Mouse (Mus musculus) forelimb bud, embryonic 11.5 days (tissue): ENCODE measurements at regions not wholly inside any gene's neighbourhood (a gene's known extent, or its start where the extent isn't known, plus 50 kb on each side); places are given as distances from the start of the nearest gene placed in this dataset.
A peak's percentile ranks its signal among the peaks of the same experiment; 100 is the strongest.
"Not testable (repeated sequence)": the region's sequence is repeated elsewhere in the genome, so short reads cannot be mapped to it uniquely, and the experiment has no call there.

Experiments
- DNase-seq: peaks from one replicate; pipeline ENCODE4 v3.0.0-alpha.2; 2012; ENCODE audit warnings: low read depth, low spot score

DNA sequence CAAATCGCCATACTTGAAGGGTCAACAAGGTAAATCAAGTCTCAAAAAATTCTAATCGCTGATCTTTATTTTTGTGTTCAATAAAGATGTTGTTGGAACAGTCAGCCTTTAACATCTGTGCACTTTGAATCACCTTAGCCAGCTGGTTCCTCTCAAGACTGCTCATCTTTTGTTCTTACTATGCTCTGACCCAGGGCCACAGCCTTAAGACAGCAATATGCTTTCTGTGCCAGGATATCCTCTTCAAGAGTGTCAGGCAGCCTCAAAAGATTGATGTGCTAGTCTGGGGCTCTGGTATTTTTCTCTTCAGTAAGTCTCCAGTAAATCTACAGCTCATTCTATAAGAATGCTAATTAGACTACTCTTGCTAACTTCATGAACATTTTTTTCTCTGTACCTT is 199.9 kb downstream of the Dph6 start:
- no peak for DNase-seq

- DNase-seq = no peak
These were observed 204.6 kb downstream of the Dph6 start for GRCm38 (mm10) chr2:114450185-114450584.

- DNase-seq = no peak
These were observed 211.0 kb downstream of the Dph6 start for GRCm38 (mm10) chr2:114443801-114444200.

DNA sequence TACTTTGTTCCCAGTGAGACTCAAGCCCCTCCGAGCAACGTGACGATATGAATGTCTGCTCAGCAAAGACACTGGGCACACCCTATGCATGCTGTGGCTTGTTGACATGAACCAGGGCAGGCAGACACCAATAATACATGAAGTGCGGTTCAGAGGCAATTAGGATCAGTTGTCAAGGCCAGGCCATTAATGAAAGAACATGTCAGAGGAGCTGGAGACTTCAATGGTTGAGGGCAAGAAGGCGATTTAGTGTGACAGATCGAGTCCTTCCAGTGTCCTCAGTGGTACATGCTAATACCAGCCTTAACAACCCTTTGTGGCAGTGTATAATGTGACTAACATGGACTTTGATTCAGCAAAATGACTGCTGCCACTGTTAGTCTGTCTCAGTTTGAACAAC is 213.8 kb downstream of the Dph6 start:
- DNase-seq = peak; percentile 30

GRCm38 (mm10) chr2:114439668-114440067 is 215.1 kb downstream of the Dph6 start:
- no peak for DNase-seq

GRCm38 (mm10) chr2:114438048-114438447 is 216.7 kb downstream of the Dph6 start:
- DNase-seq = peak; percentile 58

- no peak for DNase-seq
These were observed 226.3 kb upstream of the Zfp770 start for GRCm38 (mm10) chr2:114427426-114428157.

GRCm38 (mm10) chr2:114419346-114419745 is 218.1 kb upstream of the Zfp770 start:
- no peak for DNase-seq

DNA sequence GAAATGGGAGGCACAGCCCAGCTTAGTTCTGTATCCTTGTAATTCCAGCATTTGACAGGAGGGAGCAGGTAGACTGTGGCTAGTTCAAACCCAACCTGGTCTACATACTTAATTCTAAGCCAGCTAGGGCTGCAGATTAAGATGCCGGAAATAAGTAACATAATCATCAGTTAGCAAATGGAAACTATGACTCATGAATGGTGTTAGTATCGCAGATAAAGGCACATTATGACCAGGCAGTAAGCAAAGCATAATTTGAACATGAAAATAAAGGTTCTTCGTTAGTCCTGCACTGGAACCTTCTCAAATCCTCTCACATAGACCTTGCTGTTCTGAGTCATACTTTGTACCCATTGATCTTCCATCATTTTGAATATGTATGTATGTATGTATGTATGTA is 211.7 kb upstream of the Zfp770 start:
- DNase-seq = no peak

DNA sequence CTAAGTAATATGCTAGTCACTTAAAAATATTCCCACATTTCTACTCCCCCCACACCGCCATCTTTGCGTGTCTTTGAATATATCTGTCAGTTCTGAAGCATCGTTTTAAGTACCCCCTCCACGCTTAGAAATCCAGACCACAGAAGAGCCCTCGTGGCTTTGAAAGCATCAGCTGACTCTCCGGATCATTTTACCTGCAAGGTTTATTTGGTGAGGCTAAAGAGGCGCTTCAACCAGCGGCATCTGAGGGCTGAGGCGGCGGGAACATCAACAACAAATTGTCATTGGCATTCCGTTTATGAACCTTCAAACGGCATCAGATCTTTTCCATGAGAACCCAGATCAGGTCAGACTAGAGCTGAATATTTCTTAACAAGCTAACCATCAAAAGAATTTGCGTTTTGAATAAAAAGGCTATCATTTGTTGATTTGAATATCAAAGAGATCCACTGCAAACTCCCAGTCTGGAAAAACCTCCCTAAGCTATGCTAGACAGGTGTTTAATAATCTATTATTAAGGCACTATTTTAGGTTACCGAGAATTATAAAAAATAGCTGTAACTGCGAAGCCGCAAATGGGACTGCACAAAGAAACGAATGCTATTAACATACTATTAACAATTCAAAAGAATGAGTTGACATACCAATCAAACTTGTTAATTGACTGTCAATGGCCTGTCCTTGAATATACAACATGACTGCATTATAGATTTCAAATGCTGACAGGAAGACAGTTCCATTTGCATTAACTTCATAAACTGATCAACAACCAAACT is 210.9 kb upstream of the Zfp770 start:
- no peak for DNase-seq

DNA sequence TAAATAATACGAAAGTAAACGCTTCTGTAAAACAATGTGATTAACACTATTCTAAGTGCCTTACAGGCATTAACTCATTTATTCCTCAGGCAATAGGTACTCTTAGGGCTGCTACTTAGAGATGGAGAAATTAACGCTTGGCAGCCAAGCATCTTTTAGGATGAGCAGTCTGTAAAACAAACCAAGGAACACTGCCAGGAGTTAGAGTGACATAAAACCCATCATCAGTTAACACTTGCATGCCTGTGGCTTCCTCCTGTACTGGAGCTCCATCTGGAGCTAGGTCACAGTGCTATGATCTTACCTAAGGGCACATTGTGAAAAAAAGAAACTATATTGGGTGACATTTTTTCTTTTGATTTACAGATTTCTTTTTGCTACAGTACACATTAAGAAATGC is 209.4 kb upstream of the Zfp770 start:
- no peak for DNase-seq

- no peak for DNase-seq
These were observed 208.3 kb upstream of the Zfp770 start for GRCm38 (mm10) chr2:114409542-114409941.

DNA sequence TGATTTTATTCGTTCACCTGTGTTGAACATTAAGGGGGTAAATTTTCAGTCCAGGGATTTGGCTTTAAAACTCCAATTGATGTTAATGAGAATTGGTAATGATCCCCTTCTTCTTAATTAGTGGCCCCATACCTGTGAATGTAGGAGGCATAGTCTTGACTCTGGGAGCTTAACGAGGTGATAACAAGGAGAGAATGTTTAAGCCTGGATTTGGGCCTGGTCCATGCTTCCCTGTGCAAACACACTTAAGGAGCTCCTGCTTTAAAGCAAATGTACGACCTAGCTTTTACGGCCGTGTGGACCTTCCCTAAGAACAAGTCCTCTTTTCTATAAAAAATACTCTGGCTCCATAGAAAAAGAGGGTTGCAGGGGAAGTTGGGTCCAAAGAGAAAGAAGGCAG is 206.1 kb upstream of the Zfp770 start:
- DNase-seq = peak; percentile 70

GRCm38 (mm10) chr2:114384566-114384965 is 183.3 kb upstream of the Zfp770 start:
- no peak for DNase-seq

DNA sequence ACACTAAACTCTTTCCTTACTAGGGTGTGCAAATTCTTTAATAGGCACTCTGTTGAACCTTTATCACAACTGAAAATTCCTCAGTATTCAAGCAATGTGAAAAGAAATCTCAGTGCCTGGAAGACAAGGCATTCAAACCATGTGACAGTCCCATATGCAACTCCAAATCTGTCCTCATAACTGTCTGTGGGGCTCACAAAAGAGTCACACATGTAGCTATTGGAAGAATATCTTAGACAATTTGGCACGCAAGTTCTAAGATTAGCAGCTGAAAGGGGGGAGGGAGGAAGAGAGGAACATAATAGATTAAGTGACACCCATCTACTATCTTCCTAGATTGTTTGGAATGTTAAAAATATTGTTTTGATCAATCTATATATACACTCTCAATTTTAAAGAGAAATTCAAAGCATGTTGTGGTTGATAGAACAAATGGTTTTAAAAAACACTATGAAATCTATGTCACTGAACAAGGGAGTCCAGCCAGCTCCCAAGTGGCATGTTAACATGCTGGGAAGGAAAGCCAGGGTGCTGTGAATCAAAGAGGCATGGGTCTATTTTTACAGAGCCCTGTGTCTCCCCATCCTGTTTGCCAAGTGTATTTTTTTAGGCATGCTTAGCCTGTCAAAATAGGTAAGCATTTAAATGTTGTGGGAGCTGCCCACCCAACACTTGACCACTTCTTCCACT is 177.7 kb upstream of the Zfp770 start:
- DNase-seq = no peak

DNA sequence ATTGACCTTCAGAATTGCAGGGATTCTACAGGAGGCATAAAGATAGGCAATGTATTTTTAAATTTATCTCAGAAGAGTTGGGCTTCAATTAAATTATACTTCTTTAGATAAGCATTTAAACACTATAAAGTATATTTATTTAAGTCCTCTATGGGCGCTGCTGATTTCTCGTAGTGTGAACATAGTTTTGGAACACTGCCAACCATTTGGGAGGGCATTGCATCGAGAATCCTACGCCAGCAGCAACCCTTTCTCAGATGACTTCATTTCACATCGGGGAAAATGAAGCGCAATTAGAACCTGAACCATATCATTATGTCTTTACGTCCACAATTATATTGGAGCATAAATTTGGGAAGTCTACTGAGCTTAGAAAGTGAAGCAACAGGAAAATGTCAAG is 172.2 kb upstream of the Zfp770 start:
- no peak for DNase-seq

DNA sequence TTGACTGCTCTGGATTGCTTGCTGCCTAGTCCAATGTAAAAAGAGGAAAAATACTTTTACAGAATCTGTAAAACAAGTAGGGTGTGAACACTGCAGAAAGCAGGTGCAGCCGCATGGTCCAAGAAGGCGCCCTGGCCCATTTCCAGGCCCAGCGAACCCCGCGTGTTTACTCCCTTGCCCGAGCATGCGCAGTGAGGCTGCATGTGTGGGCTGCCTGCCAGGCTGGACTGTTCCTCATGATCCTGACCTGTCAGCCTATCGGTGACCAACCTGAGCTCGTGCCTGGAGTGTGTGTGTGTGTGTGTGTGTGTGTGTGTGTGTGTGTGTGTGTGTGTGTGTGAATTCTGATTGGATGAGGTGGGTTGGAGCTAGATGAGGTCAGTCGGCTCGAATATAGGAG is 152.6 kb upstream of the Zfp770 start:
- DNase-seq = not testable (repeated sequence)

DNA sequence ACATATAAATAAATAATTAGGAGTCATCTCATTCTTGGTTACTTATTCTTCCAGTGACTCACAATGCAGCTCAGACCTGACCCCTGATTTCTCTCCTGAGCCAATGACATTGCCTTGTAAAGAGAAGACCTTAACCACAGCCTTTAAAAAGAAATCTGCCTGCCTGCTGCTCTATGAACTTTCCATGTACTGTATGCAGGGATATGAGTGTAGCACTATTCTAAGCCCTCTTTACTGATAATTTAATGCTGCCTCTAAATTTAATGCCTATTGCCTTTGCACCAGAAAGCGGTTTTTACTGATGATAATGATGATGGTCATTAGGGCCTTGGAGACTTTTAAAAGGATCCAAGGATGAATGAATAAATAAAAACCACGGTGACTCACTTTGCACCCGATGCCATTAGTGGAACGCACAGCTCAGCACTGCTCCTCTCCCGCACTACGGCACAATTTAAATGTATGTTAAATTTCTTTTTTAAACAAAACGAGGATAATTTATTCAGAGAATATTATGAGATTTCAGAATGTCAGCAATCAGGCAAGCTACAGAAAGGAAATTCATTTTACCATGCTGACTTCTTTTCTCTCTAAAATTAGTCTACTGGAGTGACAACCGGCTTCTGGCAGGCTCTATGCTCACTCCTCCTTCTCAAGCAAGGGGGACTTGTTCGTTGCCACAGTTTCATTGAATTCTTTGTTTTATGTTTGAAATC is 139.5 kb upstream of the Zfp770 start:
- DNase-seq = no peak

GRCm38 (mm10) chr2:114301746-114302145 is 100.5 kb upstream of the Zfp770 start:
- DNase-seq = no peak

DNA sequence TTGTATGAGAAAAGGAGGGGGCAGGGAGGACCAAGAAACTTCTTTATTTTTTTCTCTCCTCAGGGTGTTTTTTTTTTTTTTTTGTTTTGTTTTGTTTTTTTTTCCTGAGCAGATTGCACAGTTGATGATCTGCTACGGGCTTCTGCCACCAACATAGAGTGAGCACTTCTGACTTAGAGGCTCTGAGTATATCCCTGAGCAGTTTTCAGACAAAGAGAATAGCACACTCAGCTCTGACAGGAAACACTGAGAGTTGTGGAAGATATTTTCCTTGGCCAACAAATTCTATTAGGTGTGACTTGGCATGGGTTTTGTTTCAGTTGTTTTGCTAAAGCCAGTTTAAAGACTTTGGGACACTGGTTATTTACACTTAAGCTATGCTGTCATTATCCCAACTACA is 93.8 kb upstream of the Zfp770 start:
- DNase-seq = no peak

GRCm38 (mm10) chr2:114291387-114291786 is 90.1 kb upstream of the Zfp770 start:
- DNase-seq = no peak

GRCm38 (mm10) chr2:114275536-114275935 is 74.3 kb upstream of the Zfp770 start:
- no peak for DNase-seq
